Mouse (Mus musculus) T-helper 2 cell (primary cell): ENCODE measurements at regions not wholly inside any gene's neighbourhood (a gene's known extent, or its start where the extent isn't known, plus 50 kb on each side); places are given as distances from the start of the nearest gene placed in this dataset.

Source experiments
- in situ Hi-C: fragments of 300-600 bp; cut with MboI, MseI; formaldehyde crosslinking; loops from one replicate; pipeline ENCODE4 v1.15.1; 2025; ENCODE audit warnings: high pct_unique_total_duplicates

DNA sequence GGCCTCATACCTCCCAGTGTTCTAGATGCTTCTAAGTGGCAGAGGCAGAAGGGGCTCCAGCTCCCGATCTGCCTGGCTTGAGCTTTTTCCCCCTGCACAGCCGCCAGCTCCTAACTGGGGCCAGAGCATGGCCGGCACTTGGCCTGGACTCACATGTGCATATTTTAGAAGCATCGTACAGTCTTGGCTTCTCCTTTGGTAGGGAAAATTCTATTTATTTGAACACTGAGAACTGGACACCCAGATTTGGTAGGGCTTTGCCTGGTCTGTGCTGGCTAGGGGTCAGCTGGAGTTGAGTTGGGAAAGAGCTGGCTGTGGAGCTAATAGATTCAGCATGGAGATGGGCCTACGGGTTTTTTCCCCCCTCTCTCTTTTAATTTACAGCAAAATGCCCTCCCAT is 282.9 kb upstream of the Auts2 start:
- in situ Hi-C loops, result no loop called here

DNA sequence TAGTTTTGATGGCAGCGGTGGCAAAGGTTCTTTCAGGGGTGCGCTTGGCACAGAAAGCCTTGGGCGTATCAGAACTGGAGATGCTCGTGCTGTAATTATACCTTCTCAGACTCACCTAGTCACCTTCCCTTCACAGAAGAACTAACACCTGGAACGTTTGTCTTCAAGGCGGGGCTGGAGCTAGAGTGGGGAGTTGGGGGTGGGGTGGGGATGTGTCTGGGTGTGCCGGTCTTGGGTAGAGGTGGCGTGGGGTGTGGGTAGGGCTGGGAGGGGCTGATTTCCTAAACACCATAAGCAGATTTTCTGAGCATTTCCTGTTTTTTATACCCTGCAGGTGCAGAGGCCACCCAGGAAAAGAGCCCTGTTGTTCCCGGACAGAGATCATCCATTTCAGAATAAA is 274.5 kb upstream of the Auts2 start:
- in situ Hi-C loops, result no loop called here

DNA sequence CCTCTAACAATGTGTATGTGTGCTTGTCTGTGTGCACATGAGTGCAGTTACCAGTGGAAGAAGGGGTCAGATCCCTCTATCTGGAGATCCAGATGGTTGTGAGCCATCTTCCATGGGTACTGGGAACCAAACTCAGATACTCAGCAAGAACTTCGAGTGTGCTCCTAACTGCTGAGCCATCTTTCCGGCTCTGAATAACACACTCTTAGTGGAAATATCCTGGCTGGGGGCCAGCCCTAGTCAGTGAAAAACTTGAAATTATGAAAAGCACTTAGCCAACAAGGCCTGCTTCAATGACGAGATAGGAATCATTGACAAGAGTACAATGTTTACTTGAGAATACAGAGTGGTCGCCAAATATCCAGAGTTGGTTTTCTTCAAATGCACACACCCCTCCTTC is 266.0 kb upstream of the Auts2 start:
- in situ Hi-C loops, result no loop called here

DNA sequence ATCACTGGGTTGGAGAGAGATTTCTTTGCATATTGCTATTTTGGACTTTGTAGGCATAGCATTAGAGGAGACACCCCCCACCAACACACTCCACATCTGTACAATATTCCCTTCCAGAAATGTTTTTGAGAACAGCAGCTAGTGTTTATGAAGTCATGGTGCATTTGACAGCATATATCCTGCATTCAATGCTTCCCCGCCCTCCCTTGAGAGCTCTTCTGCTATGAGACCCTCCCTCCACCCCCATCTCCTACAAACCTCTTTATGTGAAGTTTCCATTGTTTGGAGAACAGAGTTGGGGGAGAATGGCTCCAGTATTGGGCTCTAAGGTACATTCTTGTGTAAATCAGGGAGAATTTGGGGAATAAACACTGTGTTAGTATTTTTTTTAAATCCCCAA is 252.9 kb upstream of the Auts2 start:
- in situ Hi-C loops, result no loop called here

DNA sequence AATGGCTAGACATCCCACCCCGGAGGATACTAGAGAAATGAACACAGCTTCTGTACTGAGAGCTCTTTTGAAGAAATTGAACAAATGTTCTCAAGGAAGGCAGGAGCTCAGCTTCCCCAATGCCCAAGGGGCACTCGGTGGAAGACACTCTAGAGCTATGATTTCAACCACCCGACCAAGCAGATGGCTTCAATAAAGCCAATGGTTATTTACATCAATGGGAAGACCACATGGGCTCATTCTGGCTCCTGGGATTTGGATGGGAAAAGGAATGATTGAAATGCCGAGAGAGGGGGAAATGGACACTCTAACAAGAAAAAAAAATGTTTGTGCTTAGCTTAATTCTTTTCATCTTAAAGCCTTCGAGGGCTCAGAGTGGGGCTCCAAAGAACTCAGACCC is 249.3 kb upstream of the Auts2 start:
- in situ Hi-C loops, result no loop called here

DNA sequence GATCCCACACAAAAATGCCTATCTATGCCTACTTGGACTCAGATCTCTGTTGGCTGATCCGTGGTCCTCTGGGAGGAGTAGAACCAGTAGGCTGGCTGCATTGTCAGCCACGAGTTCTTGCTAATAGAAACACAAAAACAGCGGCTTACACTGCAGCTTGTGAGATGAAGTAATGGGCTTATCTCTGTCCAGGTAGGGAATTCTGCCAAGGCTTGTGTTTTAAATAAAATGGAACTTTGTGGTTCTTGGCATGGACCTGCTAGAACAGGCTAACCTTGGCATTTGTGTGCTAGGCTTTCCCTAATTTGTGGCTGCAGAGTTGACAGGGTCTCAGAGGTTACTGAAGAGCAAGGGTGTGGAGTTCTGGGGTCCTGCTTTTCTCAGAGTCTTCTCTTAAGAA is 242.1 kb upstream of the Auts2 start:
- in situ Hi-C loops, result no loop called here

DNA sequence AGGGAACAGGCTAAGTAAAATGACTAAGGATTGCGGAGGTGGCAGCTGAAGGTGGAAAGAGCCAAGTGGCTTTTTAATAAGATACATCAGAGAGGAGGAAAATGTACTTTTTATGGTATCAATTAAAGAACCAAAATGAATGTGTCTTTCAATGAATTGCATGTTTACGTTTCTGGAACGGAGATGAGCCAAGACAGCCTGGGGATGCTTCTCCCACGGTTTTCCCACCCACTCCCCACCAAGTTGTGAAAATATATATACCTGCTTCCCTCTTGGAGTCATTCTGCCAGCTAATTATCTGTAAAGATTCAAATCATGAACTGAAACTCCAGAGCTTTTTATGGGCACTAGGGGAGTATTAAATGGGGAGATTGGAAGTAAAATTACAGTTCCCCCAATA is 241.6 kb upstream of the Auts2 start:
- in situ Hi-C loops, result no loop called here

DNA sequence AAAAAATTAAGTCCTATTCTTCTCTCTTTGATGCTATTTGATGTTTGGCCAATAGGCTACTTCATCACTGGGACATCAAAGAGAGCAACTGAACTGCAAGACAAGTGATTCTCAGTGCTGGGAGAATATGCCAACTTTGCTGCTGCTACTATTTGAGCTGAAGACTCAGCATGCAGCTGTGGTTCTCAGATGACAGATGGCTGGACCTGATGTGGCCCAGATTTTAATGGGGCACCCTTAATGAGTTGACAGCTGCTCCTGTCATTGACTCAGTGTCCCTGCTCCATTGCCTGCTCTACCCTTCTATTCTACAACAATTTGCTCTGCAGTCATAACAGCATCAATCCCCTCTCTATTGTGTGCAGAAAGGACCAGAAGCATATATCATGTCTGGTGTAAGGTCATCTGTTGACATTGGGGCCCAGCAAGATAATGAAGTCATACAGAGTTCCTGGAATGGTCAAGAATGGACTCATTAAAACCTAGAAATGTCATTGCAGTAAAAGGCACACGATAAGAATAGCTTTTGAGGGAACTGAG is 231.1 kb upstream of the Auts2 start:
- in situ Hi-C loops, result no loop called here

DNA sequence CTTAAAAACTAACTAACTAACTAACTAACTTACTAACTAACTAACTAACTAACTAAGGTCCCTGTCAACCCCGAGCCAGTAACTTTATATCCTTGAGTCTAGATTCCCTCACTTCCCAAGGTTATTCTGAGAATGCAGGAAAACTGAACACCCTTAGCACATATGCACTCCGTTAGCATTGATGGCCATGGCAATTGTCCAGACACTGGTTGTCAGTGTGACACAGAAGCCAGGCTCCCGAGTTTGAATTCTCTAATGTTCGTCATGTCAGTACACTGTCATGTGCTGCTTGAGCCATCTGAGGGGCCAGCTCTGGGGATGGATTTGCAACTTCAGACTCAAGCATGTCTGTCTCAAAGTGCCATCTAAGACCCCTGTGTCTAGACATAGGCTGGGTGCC is 217.3 kb upstream of the Auts2 start:
- in situ Hi-C loops, result no loop called here

DNA sequence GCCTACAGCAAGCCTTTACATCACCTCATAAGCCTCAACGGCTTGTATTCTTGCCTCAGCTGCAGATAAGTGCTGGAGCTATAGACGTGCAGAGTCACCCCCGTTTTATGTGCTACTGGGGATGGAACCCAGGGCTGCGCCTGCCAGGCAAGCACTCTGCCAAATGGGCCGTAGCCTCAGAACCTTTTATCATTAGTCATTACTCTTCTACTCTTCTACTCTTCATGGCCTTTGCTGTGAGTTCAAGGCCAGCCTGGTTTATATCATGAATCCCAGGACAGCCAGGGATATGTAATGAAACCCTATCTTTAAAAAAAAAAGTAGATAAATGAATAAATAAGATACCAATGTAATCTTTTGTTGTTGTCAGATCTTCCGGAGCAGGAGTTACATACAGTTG is 216.6 kb upstream of the Auts2 start:
- in situ Hi-C loops, result no loop called here

DNA sequence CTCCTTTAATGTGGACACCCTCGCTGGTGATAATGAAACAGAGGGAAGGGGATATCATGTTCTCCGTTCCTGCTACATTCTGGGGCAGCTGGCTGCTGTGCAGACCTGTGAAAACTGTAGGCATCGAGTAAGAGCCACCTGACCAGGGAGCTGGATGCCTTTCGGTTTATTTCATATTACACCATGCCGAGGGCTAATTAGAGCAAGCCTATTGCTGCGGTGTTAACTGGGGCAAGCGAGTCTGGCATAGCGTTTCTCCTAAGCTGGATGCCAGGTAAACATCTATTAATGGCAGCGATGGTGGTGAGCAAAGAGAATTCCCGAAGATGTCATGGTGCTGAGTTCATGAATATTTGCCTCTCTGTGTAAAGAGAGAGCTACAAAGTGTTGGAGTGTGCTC is 215.8 kb upstream of the Auts2 start:
- in situ Hi-C loops, result no loop called here

DNA sequence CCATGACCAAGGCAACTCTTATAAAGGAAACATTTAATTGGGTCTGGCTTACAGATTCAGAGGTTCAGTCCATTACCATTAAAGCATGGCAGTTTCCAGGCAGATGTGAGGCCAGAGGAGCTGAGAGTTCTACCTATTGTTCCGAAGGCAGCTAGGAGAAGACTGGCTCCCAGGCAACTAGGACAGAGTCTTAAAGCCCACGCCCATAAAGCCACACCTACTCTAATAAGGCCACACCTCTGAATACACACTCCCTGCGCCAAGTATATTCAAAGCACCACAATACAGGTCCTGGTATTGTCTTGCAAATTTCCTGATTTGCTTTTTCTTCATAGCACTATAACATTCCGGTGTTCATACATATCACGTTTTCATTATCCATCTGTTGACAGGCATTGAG is 194.8 kb upstream of the Auts2 start:
- in situ Hi-C loops, result no loop called here

DNA sequence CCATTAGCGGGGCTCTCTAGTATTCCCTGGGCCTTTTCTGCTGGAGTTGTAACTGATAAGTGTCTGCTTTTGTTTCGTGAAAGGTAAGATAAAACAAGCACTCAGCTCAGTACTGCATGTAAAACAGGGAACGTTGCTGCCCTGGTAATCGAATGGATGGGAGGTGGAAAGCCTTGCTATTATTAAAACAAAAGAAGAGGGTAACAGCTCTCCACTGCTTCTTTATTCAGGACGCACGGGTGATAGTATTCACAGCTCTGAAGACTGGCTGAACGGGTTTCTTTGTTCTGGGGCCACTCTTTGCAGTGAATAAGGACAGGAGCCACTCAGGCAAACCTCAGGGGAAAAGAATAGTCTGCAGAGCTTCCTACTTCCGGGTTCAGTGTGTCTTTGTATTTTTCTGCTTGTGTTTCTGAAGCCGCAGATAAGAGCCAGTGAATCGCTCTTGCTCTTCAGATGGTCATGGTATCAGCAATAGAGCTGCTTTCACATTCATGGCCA is 185.6 kb upstream of the Auts2 start:
- in situ Hi-C loops, result no loop called here

DNA sequence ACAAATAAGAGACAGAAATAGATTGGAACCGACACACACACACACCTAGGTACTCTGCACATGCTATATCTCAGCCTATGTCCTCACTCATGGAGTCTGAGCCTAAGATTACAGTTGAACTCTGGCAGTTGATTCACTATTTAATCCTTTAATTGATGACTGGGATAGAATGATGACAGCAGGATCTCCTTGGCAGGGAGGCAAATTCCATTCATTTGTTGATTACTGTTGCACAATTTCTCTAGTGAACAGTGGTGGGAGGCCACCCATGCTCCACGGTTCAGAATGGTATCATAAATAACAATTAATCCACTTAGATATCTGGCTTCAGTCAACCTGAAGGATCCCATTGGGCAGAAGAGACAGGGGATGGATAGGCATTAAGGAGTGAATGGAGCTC is 181.3 kb upstream of the Auts2 start:
- in situ Hi-C loops, result no loop called here

DNA sequence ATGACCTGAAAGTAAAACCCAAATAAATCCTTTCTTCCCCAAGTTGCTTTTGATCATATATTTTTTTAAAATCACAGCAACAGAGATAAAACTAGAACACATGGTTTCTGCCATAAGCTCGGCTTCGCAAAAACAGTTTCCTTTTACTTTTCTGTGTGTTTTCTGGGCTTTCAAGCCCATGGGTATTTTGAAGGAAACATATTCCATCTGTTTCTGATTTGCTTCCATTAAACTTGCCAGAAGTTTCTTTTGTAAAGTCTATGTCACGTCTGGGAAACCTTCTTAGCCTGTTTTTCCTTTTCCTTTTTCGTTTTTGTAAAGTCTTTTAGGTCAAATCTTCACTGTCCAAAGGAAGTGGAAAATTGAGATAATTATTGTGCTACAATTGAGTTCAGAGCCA is 167.2 kb upstream of the Auts2 start:
- in situ Hi-C loops, result no loop called here

DNA sequence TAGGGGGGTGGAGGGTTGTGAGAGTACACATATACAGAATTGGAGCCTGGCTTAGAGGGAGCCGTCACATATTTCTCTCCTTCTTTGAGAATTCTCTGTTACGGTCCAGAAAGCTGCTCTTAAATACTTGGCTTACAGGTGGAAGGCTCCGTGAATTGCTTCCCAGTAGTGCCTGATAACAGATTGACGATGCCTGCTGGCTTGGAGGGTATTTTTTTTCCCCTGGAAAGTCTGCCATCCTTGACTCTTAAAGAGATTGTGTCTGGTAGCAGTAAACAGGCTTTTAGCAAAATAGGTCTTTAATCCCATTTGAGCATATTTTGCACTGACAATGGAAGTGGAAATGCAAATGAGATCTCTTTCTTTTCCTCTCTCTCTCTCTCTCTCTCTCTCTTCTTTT is 164.4 kb upstream of the Auts2 start:
- in situ Hi-C loops, result no loop called here

DNA sequence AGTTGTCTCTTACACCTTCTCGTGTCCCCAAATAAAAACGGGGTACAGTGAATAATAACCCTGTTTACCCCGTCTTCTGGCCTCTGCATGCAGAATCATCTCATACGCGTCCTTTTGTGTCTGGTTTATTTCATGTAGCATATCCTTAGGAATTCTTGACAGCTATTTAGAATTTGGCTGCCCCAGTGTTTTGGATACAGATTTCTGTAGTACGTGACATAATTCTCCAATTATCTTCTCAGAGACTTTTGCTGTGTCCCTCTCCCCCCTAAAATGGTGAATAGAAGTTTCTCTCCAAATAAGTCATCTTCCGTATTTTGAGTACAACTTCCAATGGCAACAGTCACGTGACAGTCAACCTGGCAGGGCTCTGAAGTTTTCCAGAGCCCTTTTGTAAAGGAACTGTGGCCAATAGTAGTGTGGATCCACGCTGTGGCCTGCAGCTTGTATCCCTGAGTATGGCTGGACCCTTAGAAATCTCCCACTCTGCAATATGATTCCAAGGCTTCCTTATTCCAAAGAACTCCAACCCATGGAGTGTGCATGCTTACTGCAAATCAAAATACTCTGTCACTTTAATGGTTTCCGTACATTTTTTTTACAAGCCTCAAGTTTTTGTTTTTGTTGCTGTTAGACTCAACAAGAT is 160.4 kb upstream of the Auts2 start:
- in situ Hi-C loops, result no loop called here

DNA sequence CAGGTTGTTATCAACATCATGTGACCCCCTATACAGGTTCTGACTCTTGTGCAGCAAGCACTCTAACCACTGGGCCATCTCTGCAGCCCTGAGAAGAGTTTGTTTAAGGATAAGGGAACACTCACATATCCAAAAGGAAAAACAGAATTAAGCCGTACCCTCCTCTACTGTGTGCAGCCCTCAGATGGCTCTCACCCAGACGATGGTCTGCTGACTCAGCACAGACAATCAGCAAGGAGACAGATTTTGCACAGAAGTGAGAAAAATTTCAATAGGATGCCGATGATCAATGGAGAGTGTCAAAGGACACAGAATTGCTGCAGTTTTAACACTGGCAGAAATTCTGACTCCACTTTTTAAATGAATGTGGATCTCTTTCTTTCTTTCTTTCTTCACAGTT is 159.4 kb upstream of the Auts2 start:
- in situ Hi-C loops, result no loop called here

DNA sequence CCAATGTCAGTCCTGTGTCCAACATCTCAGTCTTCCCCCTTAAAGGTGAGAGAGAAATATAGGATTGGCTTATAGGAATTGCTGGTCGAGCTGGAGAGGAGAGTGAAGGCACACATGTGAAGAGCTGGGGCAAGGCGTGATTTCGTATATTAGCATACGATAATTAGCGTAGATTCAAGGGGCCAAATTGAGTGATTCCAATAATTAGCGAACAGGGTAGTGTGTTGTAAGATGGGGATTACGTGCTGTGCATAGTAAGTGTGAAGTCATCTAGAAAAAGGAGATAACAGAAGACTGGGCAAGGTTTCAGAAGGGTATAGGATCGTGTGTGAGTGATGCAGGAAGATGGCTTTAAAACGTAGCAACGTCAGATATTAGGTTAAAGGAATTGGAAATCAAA is 147.6 kb upstream of the Auts2 start:
- in situ Hi-C loops, result no loop called here

DNA sequence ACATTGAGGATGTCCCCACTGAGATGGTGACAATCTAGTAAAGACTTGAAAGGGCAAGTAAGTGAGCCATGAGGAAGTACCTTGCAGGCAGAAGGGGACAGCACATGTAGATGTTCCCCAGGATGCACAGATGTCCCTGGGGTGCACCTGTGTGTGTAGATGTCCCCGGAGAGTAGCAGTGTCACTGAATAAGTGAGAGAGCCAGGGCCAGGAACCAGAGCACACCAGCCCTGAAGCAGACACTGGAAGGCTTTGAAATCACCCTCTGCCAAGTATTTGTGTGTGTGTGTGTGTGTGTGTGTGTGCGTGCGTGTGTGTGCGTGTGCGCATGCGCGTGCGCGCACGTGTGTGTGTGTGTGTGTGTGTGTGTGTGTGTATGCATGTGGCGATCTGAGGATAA is 132.1 kb upstream of the Auts2 start:
- in situ Hi-C loops, result no loop called here

DNA sequence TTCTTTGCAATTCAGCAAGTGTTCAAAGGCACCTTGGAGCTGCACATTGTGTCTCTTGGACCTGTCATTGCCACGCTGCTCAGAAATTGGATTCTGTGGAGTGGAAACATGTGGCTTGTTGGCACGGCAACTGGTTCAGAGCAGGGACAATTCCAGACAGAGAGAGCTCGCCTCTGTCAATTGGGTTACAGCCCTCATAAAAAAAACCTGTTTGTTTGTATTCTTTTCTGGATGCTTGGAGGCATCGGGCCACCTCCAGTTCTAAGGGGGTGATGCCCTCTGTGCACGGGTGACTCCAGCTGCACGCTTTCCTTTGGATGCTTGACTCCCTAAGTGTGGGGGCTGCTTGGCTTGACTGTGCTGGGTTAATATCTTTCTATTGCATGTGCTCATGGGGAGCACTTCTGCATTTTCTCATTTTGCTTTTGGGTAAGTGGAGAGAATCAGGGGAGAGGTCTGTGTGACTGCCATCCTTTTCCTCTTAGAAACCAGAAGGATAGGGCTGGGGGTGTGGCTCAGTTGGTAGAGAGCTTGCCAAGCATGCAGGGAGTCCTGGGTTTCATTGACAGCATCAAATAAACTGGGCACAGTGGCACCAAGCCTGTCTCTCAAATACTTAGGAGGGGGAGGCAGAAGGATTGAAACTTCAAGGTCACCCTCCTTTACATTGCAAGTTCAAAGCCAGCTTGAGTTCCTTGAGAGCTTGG is 130.6 kb upstream of the Auts2 start:
- in situ Hi-C loops, result no loop called here

DNA sequence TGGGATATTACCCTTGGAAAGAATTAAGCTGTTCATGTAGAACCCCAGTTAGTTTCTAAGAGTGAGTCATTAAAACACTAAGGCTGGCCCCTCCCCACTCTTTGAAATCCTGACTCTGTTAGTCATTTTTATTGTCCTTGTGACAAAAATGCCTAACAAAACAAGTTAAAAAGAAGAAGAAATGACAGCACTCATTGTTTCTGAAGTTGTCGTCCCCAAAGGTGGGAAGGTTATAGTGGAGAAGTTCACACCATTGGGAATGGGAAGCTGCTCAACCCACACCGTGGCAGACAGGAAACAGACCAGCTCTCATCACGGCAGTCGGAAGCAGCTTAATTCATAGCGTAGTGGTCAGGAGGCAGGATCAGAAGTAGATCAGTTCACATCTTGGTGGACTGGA is 128.4 kb upstream of the Auts2 start:
- in situ Hi-C loops, result no loop called here

DNA sequence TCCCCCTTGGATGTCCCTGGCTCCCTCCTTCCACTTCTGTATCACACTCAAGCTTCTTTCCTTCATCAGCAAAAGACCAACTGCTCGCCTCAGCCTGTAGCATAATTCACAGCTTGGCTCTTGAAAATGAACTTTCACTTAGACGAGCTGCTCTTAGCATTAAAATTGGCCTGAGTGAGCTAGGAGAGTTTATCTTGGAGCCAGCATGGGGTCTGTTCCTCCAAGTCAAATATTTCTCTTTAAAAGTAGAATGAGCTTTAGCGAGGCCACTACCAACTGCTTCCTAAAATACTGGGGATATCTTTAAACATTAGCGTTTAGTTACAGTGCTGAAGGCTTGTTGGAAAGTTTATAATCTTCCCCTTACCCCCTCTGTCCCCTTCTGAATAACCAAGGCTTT is 124.2 kb upstream of the Auts2 start:
- in situ Hi-C loops, result no loop called here
